Mouse (Mus musculus) liver, embryonic 15.5 days (tissue): ENCODE measurements around the gene Wdr13. TPM values are rescaled to one million over a fixed set of nuclear protein-coding genes. Genes with fewer than 3 reads are reported as not detected.
"Not testable (repeated sequence)": the region's sequence is repeated elsewhere in the genome, so short reads cannot be mapped to it uniquely, and the experiment has no call there.

Experiments used
- ATAC-seq: fragments of 200-750 bp; cut with Nextera tagmentation; 2 replicates; pipeline ENCODE4 v1.8.0; 2017; ENCODE audit warnings: moderate number of reproducible peaks, mild to moderate bottlenecking, moderate library complexity; ENCODE audit not compliant: insufficient read depth
- H3K27ac ChIP-seq: fragments of 300-500 bp; sonication (generic); replicated peaks from 2 replicates; pipeline ENCODE4 v1.5.1; 2015; ENCODE audit warnings: mild to moderate bottlenecking, inconsistent platforms
- H3K27me3 ChIP-seq: fragments of 300-500 bp; sonication (generic); 2 replicates; pipeline ENCODE4 v1.6.1; 2015; ENCODE audit warnings: mild to moderate bottlenecking, inconsistent platforms
- H3K36me3 ChIP-seq: fragments of 300-500 bp; sonication (generic); replicated peaks from 2 replicates; pipeline ENCODE4 v1.6.1; 2015; ENCODE audit warnings: moderate library complexity, mild to moderate bottlenecking, inconsistent platforms
- H3K4me1 ChIP-seq: fragments of 300-500 bp; sonication (generic); replicated peaks from 2 replicates; pipeline ENCODE4 v1.6.1; 2015; ENCODE audit warnings: inconsistent platforms
- H3K4me2 ChIP-seq: fragments of 300-500 bp; sonication (generic); 2 replicates; pipeline ENCODE4 v1.6.1; 2015; ENCODE audit warnings: moderate library complexity, mild to moderate bottlenecking, inconsistent platforms
- H3K4me3 ChIP-seq: fragments of 300-500 bp; sonication (generic); replicated peaks from 2 replicates; pipeline ENCODE4 v1.5.1; 2015; ENCODE audit warnings: mild to moderate bottlenecking, inconsistent platforms
- H3K9ac ChIP-seq: fragments of 300-500 bp; sonication (generic); 2 replicates; pipeline ENCODE4 v1.6.1; 2015; ENCODE audit warnings: moderate library complexity, mild to moderate bottlenecking, inconsistent platforms
- H3K9me3 ChIP-seq: fragments of 300-500 bp; sonication (generic); replicated peaks from 2 replicates; pipeline ENCODE4 v1.6.1; 2016; ENCODE audit warnings: inconsistent platforms
- WGBS: fragments of 180-500 bp; shearing (Covaris S2); methylation state at CpG from one replicate; pipeline ENCODE4 v1.1.7; 2015; ENCODE audit warnings: mixed read lengths; ENCODE audit not compliant: insufficient replicate concordance; 5-methylcytosine and 5-hydroxymethylcytosine counted together
- polyA plus RNA-seq: library from polyadenylated mRNA; unstranded; fragments of >200 nt; fragmentation: Nextera tagmentation; extraction: Ambion mirVana; gene quantifications from 2 replicates; pipeline ENCODE4 v1.2.1, GENCODE M21; 2015

Gene Wdr13
- polyA plus RNA-seq, 1 experiment from 2014 or later, result 6.2 TPM

DNA sequence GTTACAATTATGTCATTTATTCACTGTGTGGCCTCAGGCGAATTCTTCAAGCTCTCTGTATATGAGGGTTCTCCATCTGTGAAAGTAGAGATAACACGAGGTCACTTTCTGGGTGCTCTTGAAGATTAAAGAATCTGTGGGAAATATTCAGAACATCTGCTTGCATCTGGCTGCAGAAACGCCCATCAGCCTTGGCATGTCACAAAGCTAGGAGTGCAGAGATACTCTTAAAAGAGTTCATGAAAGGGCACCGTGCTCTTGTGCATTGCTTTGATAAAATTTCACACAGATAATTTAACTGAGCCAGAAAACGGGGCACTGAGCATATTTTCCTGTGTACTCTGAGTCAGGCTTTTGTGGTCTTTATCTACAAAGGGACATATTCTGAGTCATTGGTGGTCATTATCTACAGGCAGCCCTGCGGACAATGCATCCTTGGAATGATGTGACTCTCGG, 30.5 kb downstream of the Wdr13 start:
- H3K27ac ChIP-seq, result peak overlapping the region; percentile 81
- H3K4me1 ChIP-seq, result peaks cover 34% of the 10 kb centered on the region
- no peaks in the 10 kb centered on the region for H3K9me3 ChIP-seq
- peak; percentile 89 for ATAC-seq
- no peaks in the 10 kb centered on the region for H3K27me3 ChIP-seq
- no peak overlapping the region for H3K4me3 ChIP-seq
- no peak overlapping the region for H3K9ac ChIP-seq
- no peaks in the 10 kb centered on the region for H3K36me3 ChIP-seq
- 25% methylated on average over 7 of the region's 7 CpGs for WGBS
- peak overlapping the region; percentile 45 for H3K4me2 ChIP-seq

DNA sequence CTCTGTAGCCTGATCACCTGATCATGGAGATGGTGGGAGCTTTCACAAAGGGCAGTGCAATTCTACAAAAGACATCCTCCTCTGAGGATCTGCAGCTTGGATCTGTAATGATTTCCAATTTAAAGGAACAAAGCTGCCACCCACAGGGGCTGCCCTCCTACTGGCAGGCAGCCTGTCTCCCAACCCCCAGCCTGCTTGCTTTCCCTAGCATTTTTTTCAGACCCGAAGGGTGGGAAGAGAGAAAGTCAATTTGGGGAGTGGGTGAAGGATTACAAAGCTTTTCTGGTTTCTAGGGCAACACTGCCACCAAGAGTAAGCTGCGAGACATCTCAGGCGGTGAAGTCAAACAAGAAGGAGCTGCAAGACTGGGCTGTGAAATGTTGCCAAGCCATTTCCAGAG, 31.7 kb downstream of the Wdr13 start:
- Histone ChIP-seq H3K4me2 (no peak overlapping the region), H3K27me3 (no peaks in the 10 kb centered on the region), H3K9ac (no peak overlapping the region), H3K9me3 (no peaks in the 10 kb centered on the region), H3K4me1 (peaks cover 34% of the 10 kb centered on the region), H3K36me3 (no peaks in the 10 kb centered on the region), H3K27ac (no peak overlapping the region), H3K4me3 (no peak overlapping the region)
- WGBS, result 33% methylated on average over 3 of the region's 3 CpGs
- no peak for ATAC-seq

DNA sequence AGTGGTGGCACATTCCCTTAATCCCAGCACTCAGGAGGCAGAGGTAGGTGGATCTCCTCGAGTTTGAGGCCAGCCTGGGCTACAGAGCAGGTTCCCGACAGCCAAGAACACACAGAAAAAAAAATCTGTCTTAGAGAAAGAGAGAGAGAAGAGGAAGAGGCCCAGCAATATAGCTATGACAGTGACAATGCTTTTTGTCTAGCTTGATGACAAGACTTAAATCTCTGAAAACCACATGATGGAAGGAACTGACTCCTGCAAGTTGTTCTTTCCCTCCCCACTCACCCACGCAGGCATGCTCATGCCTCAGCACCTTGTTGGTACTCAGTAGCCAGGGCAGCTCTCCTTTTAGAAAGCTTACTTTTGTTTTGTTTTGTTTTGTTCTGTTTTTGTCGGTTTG, 33.3 kb downstream of the Wdr13 start:
- WGBS, result 13% methylated on average over 4 of the region's 4 CpGs
- Histone ChIP-seq H3K4me2 (no peak overlapping the region), H3K36me3 (no peaks in the 10 kb centered on the region), H3K4me1 (peaks cover 41% of the 10 kb centered on the region), H3K9me3 (no peaks in the 10 kb centered on the region), H3K4me3 (no peak overlapping the region), H3K27me3 (no peaks in the 10 kb centered on the region), H3K27ac (peak overlapping the region; percentile 45; the same call in 1 of the 2 replicates), H3K9ac (no peak overlapping the region)
- no peak for ATAC-seq

DNA sequence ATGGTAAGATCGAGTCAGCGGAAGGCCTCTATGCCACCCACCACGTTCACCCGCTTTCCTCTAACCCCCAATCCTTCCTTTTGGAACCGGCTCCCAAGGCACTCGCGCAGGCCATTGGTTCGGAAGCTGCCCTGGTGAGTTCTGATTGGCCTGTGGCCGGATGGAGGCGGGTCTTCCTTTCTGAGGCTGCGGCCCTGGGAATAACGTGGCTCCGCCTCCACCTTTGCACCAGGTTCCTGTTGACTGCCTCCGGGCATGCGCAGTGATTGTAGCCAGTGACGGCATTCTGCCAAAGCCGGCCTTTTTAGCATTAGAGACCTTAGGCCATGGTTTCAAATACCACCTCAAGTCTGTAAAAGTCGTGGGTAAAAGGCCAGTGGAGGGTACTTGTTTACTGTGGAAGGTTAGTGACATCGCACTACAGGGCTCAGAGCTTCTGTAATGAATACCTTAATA, 35.9 kb downstream of the Wdr13 start:
- Histone ChIP-seq H3K36me3 (no peaks in the 10 kb centered on the region), H3K4me3 (peak overlapping the region; percentile 47), H3K9me3 (no peaks in the 10 kb centered on the region), H3K4me2 (peak overlapping the region; percentile 55), H3K9ac (no peak overlapping the region), H3K4me1 (peaks cover 34% of the 10 kb centered on the region), H3K27me3 (no peaks in the 10 kb centered on the region), H3K27ac (peak overlapping the region; percentile 79)
- ATAC-seq, result peak; percentile 92
- 18% methylated on average over 19 of the region's 19 CpGs for WGBS

DNA sequence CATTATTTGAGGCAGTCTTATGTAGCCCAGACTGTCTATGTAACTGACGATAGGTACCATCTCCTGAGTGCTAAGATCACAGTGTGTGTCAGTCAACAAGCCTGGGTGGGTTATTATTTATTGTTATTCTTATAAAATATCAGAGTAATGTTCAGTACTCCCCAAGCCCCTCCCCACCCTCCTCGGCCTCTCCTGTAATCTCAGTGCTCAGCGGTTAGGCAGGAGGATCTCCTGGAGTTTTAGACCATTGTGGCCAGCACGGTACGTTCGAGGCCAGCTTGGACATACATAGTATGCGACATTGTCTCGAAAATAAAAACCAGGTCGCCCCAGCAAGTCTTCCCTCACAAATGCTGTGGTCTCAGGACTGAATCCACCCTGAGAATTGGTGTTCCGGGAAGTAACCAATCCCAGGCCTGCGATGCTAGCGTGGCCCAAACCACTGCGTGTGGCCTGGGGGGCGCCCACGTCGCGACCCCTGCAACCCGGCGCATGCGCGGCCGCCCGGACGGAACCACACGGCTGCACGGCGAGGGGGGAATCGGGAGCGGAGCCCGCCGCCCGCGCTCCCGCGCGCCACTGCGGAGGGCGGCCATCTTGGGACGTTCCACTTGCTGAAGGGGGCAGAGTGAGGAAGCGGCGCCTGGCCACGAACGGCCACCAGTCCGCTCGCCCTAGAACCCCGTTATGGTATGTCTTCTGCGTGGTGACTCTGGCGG, 36.5 kb downstream of the Wdr13 start:
- H3K27ac ChIP-seq, result 0 out of 2 replicates have a peak overlapping the region, but pooled peaks have one; percentile 62

DNA sequence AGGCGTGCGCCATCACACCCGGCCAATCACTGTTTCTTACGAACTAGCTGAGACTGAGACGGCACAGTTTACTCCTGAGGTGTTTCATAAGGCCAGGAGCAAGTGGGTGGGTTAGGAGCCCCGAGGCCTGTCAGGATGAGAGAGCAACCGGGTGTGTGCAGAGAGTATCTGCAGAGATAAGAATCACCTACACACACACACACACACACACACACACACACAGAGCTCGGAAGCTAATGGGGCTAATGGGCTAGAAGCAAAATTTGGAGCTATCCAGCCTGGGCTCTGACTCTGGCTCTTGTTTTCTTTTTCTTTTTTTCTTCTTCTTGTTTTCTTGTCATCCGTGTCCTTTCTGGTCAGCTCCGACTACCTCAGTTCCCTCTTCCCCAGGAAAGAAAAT, 37.1 kb downstream of the Wdr13 start:
- Histone ChIP-seq H3K9me3 (no peaks in the 10 kb centered on the region), H3K9ac (no peak overlapping the region), H3K4me3 (peak overlapping the region; percentile 45), H3K36me3 (no peaks in the 10 kb centered on the region), H3K4me1 (peaks cover 23% of the 10 kb centered on the region), H3K27ac (0 out of 2 replicates have a peak overlapping the region, but pooled peaks have one; percentile 8), H3K27me3 (no peaks in the 10 kb centered on the region), H3K4me2 (peak overlapping the region; percentile 52)
- 54% methylated on average over 10 of the region's 10 CpGs for WGBS
- ATAC-seq, result no peak

More for the DNA sequence above, 36.5 kb downstream of the Wdr13 start:
- H3K9ac ChIP-seq, H3K9me3 ChIP-seq, H3K27me3 ChIP-seq, H3K36me3 ChIP-seq: not testable (repeated sequence)
- 7% methylated on average over 21 of the region's 48 CpGs for WGBS
- peak overlapping the region; percentile 45 for H3K4me3 ChIP-seq
- ATAC-seq, result peak; percentile 87
- H3K4me1 ChIP-seq, result peaks cover 28% of the 10 kb centered on the region
- peak overlapping the region; percentile 52 for H3K4me2 ChIP-seq

DNA sequence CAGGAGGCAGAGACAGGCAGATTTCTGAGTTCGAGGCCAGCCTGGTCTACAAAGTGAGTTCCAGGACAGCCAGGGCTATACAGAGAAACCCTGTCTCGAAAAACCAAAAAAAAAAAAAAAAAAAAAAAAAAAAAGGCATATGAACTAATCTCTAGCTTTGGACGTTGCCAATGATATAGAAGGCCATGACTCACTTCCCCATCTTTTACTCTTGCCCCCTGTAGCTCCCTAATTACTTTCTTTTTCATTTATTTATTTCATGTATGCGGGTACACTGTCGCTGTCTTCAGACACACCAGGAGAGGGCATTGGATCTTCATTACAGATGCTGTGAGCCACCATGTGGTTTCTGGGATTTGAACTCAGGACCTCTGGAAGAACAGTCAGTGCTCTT, 41.7 kb downstream of the Wdr13 start:
- H3K9ac ChIP-seq, H3K4me2 ChIP-seq, ATAC-seq, H3K36me3 ChIP-seq, H3K9me3 ChIP-seq, H3K27ac ChIP-seq, H3K27me3 ChIP-seq, H3K4me3 ChIP-seq: not testable (repeated sequence)
- WGBS, result 61% methylated on average over 4 of the region's 5 CpGs
- H3K4me1 ChIP-seq, result peaks cover 14% of the 10 kb centered on the region

DNA sequence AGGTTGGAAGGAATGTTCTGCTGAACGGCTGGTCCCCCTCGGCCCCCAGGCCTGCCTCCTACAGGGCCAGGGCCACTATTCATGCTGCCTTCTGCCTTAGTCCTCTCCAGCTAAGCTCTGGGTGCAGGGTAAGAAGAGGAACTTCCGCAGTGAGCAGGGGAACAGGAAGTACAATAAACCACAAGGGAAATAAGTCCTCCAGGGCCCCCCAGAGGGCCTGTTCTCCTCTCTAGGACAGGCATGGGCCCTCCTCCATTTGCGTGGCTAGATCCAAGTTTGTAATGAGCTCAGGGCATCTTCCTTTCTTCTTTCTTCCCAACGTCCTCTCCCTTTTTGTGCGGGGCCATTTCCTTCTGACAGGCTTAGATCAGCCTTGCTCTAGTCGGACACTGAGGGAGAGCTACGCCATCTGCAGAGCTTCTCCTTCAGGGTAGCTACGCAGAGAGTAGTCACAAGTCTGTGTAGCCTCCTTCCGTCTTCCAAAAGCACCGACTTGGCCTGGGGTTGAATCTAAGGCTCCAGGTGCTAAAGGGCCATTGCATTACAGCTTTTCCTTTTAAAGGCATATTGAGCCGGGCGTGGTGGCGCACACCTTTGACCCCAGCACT, 42.2 kb downstream of the Wdr13 start, which contains the start of gene Was:
Gene Was (minus strand): TSS at position 153 of the 608 bp plus-strand sequence.
- no peaks in the 10 kb centered on the region for H3K27me3 ChIP-seq
- 0 out of 2 replicates have a peak, but pooled peaks cover 3% of the 10 kb centered on the region for H3K36me3 ChIP-seq
- no peaks in the 10 kb centered on the region for H3K9me3 ChIP-seq
- peak within 1 kb of the TSS; percentile 54; the same call in 1 of the 2 replicates for H3K27ac ChIP-seq
- 43% methylated on average over 14 of the region's 14 CpGs for WGBS
- no peak within 1 kb of the TSS; the same call in 1 of the 2 replicates for H3K9ac ChIP-seq
- H3K4me1 ChIP-seq, result peaks cover 11% of the 10 kb centered on the region
- peak; percentile 60 for ATAC-seq
- H3K4me2 ChIP-seq, result peak within 1 kb of the TSS; percentile 48
- peak within 1 kb of the TSS; percentile 41 for H3K4me3 ChIP-seq

DNA sequence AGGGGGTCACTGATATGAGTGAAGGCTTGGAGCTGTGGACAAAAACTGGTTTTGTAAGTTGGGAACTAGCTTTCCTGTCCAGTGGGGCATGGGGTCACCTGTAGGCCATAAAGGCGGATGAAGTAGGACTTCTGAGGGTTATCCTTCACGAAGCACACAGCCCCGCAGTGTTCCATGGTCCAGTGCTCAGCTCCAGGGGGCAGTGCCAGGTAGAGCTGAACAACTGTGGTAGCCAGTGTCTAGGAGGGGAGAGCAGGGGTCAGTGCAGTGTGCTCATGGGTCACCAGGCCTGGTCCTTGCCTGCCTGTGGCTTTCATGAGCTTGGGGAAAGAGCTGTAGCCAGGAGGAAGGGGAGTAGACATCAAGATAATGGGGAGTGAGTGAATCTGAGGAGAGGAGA, 42.9 kb downstream of the Wdr13 start:
- H3K4me2 ChIP-seq, result peak overlapping the region; percentile 48
- H3K36me3 ChIP-seq, result 0 out of 2 replicates have a peak, but pooled peaks cover 3% of the 10 kb centered on the region
- H3K27ac ChIP-seq, result 0 out of 2 replicates have a peak overlapping the region, but pooled peaks have one; percentile 29
- peak; percentile 9; the same call in 1 of the 2 replicates for ATAC-seq
- no peak overlapping the region for H3K9ac ChIP-seq
- H3K27me3 ChIP-seq, result no peaks in the 10 kb centered on the region
- 45% methylated on average over 3 of the region's 3 CpGs for WGBS
- no peaks in the 10 kb centered on the region for H3K9me3 ChIP-seq
- peak overlapping the region; percentile 41 for H3K4me3 ChIP-seq
- peaks cover 8% of the 10 kb centered on the region for H3K4me1 ChIP-seq

DNA sequence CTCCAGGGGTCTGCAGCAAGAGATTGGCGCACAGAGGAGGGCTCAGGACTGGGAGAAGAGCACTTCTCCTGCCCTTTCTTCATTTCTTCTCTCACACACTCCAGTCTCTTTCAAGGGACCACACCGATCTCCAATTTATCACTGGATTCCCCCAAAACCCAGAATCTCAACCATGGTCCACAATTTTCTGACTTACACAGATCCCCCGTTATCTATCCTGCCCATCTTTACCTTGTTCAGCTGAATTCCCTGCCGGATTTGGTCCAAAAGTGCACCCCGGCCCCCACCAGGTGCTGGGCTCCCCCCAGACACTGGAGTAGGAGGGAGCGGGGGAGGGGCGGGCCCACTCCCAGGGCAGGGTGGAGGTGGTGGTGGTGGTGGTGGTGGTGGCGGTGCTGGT, 47.1 kb downstream of the Wdr13 start:
- ATAC-seq, result no peak
- H3K4me1 ChIP-seq, result peaks cover 6% of the 10 kb centered on the region
- 71% methylated on average over 8 of the region's 8 CpGs for WGBS
- no peak overlapping the region for H3K4me2 ChIP-seq
- H3K27me3 ChIP-seq, result no peaks in the 10 kb centered on the region
- 0 out of 2 replicates have a peak, but pooled peaks cover 3% of the 10 kb centered on the region for H3K36me3 ChIP-seq
- no peak overlapping the region for H3K4me3 ChIP-seq
- H3K9me3 ChIP-seq, result no peaks in the 10 kb centered on the region
- no peak overlapping the region for H3K27ac ChIP-seq
- no peak overlapping the region for H3K9ac ChIP-seq

DNA sequence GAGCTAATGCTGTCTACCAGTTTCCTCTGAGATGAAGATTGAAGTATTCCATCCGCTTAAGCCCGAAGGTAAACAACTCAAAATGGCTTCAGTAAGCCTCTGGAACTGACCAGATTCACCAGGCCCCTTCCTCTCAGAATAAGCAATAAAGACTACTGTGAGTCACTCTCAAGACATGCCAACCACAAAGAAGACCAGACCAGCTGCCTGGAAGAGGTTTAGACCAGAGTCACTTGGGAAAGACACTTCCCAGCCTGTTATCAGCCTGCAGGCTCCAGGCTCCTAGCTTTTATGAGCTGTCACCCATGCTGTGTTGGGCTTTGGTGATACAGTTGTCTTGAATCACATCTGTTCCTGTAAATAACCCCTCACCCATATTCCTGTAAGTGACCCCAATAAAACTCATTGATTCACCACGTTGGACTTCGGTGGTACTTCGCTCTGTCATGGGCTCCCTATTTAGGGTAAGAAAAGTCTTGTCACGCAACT, 47.9 kb downstream of the Wdr13 start:
- H3K36me3 ChIP-seq, result 0 out of 2 replicates have a peak, but pooled peaks cover 3% of the 10 kb centered on the region
- no peak overlapping the region for H3K4me3 ChIP-seq
- no peak overlapping the region for H3K9ac ChIP-seq
- ATAC-seq, result no peak
- no peaks in the 10 kb centered on the region for H3K27me3 ChIP-seq
- no peak overlapping the region for H3K4me2 ChIP-seq
- no peaks in the 10 kb centered on the region for H3K4me1 ChIP-seq
- no peaks in the 10 kb centered on the region for H3K9me3 ChIP-seq
- no peak overlapping the region for H3K27ac ChIP-seq
- 74% methylated on average over 6 of the region's 6 CpGs for WGBS
